Mouse (Mus musculus): Measurements from ENCODE around the gene Cerkl. TPM values are rescaled to one million over a fixed set of nuclear protein-coding genes. Genes with fewer than 3 reads are reported as not detected.

Gene Cerkl
- total and polyA plus RNA-seq, 3 experiments, result 3.5 to 7.4 TPM; not detected in 1

- Histone ChIP-seq H3K36me3 (ENCODE audit: control insufficient read depth in 1 of 2, insufficient read depth in 2 of 2, low read length in 2 of 2) (peaks cover 0 to 67% of the 10 kb centered on the region in 2 experiments; a peak in 3 of 4 replicates), H3K4me1 (ENCODE audit: control insufficient read depth in 1 of 2, insufficient read depth in 2 of 2, low read length in 2 of 2) (no peaks in the 10 kb centered on the region), H3K9ac (ENCODE audit: control insufficient read depth, low read depth, low read length, poor library complexity, severe bottlenecking) (no peak overlapping the region), H3K9me3 (replicated peaks; ENCODE audit: insufficient read depth, low read length) (no peaks in the 10 kb centered on the region), H3K27me3 (ENCODE audit: control insufficient read depth in 1 of 2, insufficient read depth in 2 of 2, low read length in 2 of 2) (no peaks in the 10 kb centered on the region), H3K79me2 (ENCODE audit: control insufficient read depth, insufficient read depth, low read length, poor library complexity) (no peaks in the 10 kb centered on the region), H3K27ac (ENCODE audit: control insufficient read depth, low read depth, low read length) (no peak overlapping the region), H3K4me3 (ENCODE audit: control insufficient read depth in 1 of 2, insufficient read depth in 1 of 2, low read depth in 2 of 2, low read length in 2 of 2) (no peak overlapping the region)
- DNase-seq (ENCODE audit: low read depth, low spot score), result no peak
- TF ChIP-seq HCFC1 (IDR thresholded peaks at IDR 0.05; ENCODE audit: low read depth, low read length) (no peak), MAZ (IDR thresholded peaks at IDR 0.05; ENCODE audit: low read depth, low read length) (no peak), EP300 (IDR thresholded peaks at IDR 0.05; ENCODE audit: low read depth in 1 of 2, low read length in 2 of 2) (no peak), TCF12 (IDR thresholded peaks at IDR 0.05; ENCODE audit: low read depth, low read length) (no peak), GATA1 (IDR thresholded peaks at IDR 0.05; ENCODE audit: low read depth, low read length) (no peak), JUND (IDR thresholded peaks at IDR 0.05; ENCODE audit: low read depth, low read length) (no peak), CTCF (IDR thresholded peaks at IDR 0.05 in 2 of 3, conservative IDR thresholded peaks at IDR 0.05 in 1 of 3; ENCODE audit: control insufficient read depth in 1 of 3, insufficient read depth in 1 of 3, low read depth in 2 of 3, low read length in 3 of 3, poor library complexity in 1 of 3, severe bottlenecking in 1 of 3) (no peak), E2F4 (IDR thresholded peaks at IDR 0.05; ENCODE audit: borderline replicate concordance, low read depth, low read length) (no peak), ETS1 (IDR thresholded peaks at IDR 0.05; ENCODE audit: low read depth, low read length) (no peak)
Observed at GRCm38 (mm10) chr2:79315108-79315507, 141.5 kb downstream of the Cerkl start.

DNA sequence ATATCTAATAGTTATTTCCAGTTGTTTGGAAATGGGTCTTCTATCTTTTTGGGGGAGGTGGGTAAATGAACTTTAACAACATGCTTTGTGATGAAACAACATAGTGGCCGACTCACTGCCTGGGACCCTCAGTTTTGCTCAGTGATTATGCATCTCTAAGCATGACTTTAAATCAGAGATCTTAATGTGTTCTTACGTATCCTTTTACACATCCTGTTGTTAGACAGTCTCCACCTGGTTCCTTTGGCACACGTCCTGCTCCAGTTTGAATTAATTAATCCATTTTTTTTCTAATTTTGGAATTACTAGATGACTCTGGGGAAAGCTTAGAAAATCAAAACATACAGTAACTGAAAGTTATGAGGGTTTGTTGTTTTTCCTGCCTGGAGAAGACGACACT lies 144.1 kb downstream of the Cerkl start:
- Histone ChIP-seq H3K9me3 (replicated peaks; ENCODE audit: insufficient read depth, low read length) (no peaks in the 10 kb centered on the region), H3K27me3 (ENCODE audit: control insufficient read depth in 1 of 2, insufficient read depth in 2 of 2, low read length in 2 of 2) (no peaks in the 10 kb centered on the region), H3K9ac (ENCODE audit: control insufficient read depth, low read depth, low read length, poor library complexity, severe bottlenecking) (no peak overlapping the region), H3K4me1 (ENCODE audit: control insufficient read depth in 1 of 2, insufficient read depth in 2 of 2, low read length in 2 of 2) (no peaks in the 10 kb centered on the region), H3K79me2 (ENCODE audit: control insufficient read depth, insufficient read depth, low read length, poor library complexity) (no peaks in the 10 kb centered on the region), H3K36me3 (ENCODE audit: control insufficient read depth in 1 of 2, insufficient read depth in 2 of 2, low read length in 2 of 2) (peaks cover 0 to 62% of the 10 kb centered on the region in 2 experiments; a peak in 3 of 4 replicates), H3K4me3 (ENCODE audit: control insufficient read depth in 1 of 2, insufficient read depth in 1 of 2, low read depth in 2 of 2, low read length in 2 of 2) (no peak overlapping the region), H3K27ac (ENCODE audit: control insufficient read depth, low read depth, low read length) (no peak overlapping the region)
- DNase-seq (ENCODE audit: low read depth, low spot score), result no peak
- TF ChIP-seq POLR2A (IDR thresholded peaks at IDR 0.05; ENCODE audit: control insufficient read depth in 1 of 2, insufficient read depth in 1 of 2, low read depth in 1 of 2, low read length in 2 of 2, poor library complexity in 1 of 2) (no peak), CTCF (IDR thresholded peaks at IDR 0.05 in 2 of 3, conservative IDR thresholded peaks at IDR 0.05 in 1 of 3; ENCODE audit: control insufficient read depth in 1 of 3, insufficient read depth in 1 of 3, low read depth in 2 of 3, low read length in 3 of 3, poor library complexity in 1 of 3, severe bottlenecking in 1 of 3) (no peak), GABPA (IDR thresholded peaks at IDR 0.05; ENCODE audit: low read depth, low read length) (no peak), UBTF (IDR thresholded peaks at IDR 0.05; ENCODE audit: borderline replicate concordance, insufficient read depth, low read depth, low read length) (no peak), MAX (IDR thresholded peaks at IDR 0.05; ENCODE audit: low read length) (no peak), MXI1 (IDR thresholded peaks at IDR 0.05; ENCODE audit: low read depth, low read length) (no peak), POLR2AphosphoS5 (IDR thresholded peaks at IDR 0.05; ENCODE audit: borderline replicate concordance, low read depth, low read length) (no peak), RAD21 (IDR thresholded peaks at IDR 0.05; ENCODE audit: low read depth, low read length) (no peak), SIN3A (IDR thresholded peaks at IDR 0.05; ENCODE audit: low read length) (no peak), SMC3 (IDR thresholded peaks at IDR 0.05; ENCODE audit: low read depth, low read length) (no peak), ZNF384 (IDR thresholded peaks at IDR 0.05; ENCODE audit: low read depth, low read length) (no peak), EP300 (IDR thresholded peaks at IDR 0.05; ENCODE audit: low read depth in 1 of 2, low read length in 2 of 2) (no peak), USF2 (IDR thresholded peaks at IDR 0.05; ENCODE audit: borderline replicate concordance in 1 of 2, insufficient read depth in 1 of 2, low read depth in 1 of 2, low read length in 2 of 2) (no peak), ZC3H11A (IDR thresholded peaks at IDR 0.05; ENCODE audit: low read depth, low read length) (no peak), TAL1 (IDR thresholded peaks at IDR 0.05; ENCODE audit: low read length) (no peak), ELF1 (IDR thresholded peaks at IDR 0.05; ENCODE audit: low read depth, low read length) (no peak)
